Mouse (Mus musculus) NIH3T3 (cell line): ENCODE results near the gene Unc93a2.
"Not testable (repeated sequence)": the region's sequence is repeated elsewhere in the genome, so short reads cannot be mapped to it uniquely, and the experiment has no call there.

ENCODE experiments used
- DNase-seq: peaks from one replicate; pipeline ENCODE4 v3.0.0-alpha.2; 2012; ENCODE audit warnings: low read depth

Unc93a2 gene

GRCm38 (mm10) chr17:7371879-7372278 lies 13.4 kb downstream of the Unc93a2 start, which contains the start of gene Gm49630:
Gm49630 (minus strand) TSS chr17:7371979.
- not testable (repeated sequence) for DNase-seq

GRCm38 (mm10) chr17:7369401-7369800 lies 15.9 kb downstream of the Unc93a2 start:
- not testable (repeated sequence) for DNase-seq

- DNase-seq, result not testable (repeated sequence)
Measured at GRCm38 (mm10) chr17:7366676-7367374, 18.4 kb downstream of the Unc93a2 start.

- DNase-seq, result not testable (repeated sequence)
Measured at GRCm38 (mm10) chr17:7366265-7366664, 19.0 kb downstream of the Unc93a2 start.

- not testable (repeated sequence) for DNase-seq
Measured at GRCm38 (mm10) chr17:7365615-7366014, 19.6 kb downstream of the Unc93a2 start.

- DNase-seq, result not testable (repeated sequence)
Measured at GRCm38 (mm10) chr17:7360749-7361465, 24.4 kb downstream of the Unc93a2 start.

GRCm38 (mm10) chr17:7359806-7360205 lies 25.5 kb downstream of the Unc93a2 start:
- not testable (repeated sequence) for DNase-seq

GRCm38 (mm10) chr17:7352596-7352995 lies 32.7 kb downstream of the Unc93a2 start, which contains the start of gene Ttll2:
Ttll2 (minus strand) TSS chr17:7352696.
- DNase-seq, result not testable (repeated sequence)

GRCm38 (mm10) chr17:7348765-7349164 lies 36.5 kb downstream of the Unc93a2 start:
- DNase-seq, result not testable (repeated sequence)

GRCm38 (mm10) chr17:7337381-7337780 lies 47.9 kb downstream of the Unc93a2 start:
- not testable (repeated sequence) for DNase-seq

GRCm38 (mm10) chr17:7332745-7333144 lies 52.5 kb downstream of the Unc93a2 start:
- DNase-seq, result not testable (repeated sequence)

- not testable (repeated sequence) for DNase-seq
Measured at GRCm38 (mm10) chr17:7326415-7326814, 58.8 kb downstream of the Unc93a2 start.

- DNase-seq, result not testable (repeated sequence)
Measured at GRCm38 (mm10) chr17:7324346-7324745, 60.9 kb downstream of the Unc93a2 start, which contains the start of gene Tcp10a. Tcp10a (plus strand) TSS chr17:7324646.

GRCm38 (mm10) chr17:7319789-7320188 lies 65.5 kb downstream of the Unc93a2 start:
- DNase-seq, result not testable (repeated sequence)

- DNase-seq, result not testable (repeated sequence)
Measured at GRCm38 (mm10) chr17:7315693-7316382, 69.4 kb downstream of the Unc93a2 start.
